Mouse (Mus musculus) intestine, embryonic 16.5 days (tissue): ENCODE measurements around the gene Igf2bp1. TPM values are rescaled to one million over a fixed set of nuclear protein-coding genes. Genes with fewer than 3 reads are reported as not detected.

Experiments used
- ATAC-seq: fragments of 200-750 bp; cut with Nextera tagmentation; 2 replicates; pipeline ENCODE4 v1.8.0; 2017; ENCODE audit warnings: moderate TSS enrichment, moderate library complexity
- H3K27ac ChIP-seq: fragments of 300-500 bp; sonication (generic); 2 replicates; pipeline ENCODE4 v1.5.1; 2014; ENCODE audit warnings: mild to moderate bottlenecking, low read length
- H3K27me3 ChIP-seq: fragments of 300-500 bp; sonication (generic); replicated peaks from 2 replicates; pipeline ENCODE4 v1.6.1; 2014; ENCODE audit warnings: low read length, control low read depth, mixed read lengths; ENCODE audit not compliant: control insufficient read depth, insufficient read depth
- H3K36me3 ChIP-seq: fragments of 300-500 bp; sonication (generic); 2 replicates; pipeline ENCODE4 v1.6.1; 2014; ENCODE audit warnings: low read length, control low read depth; ENCODE audit not compliant: control insufficient read depth, insufficient read depth
- H3K4me1 ChIP-seq: fragments of 300-500 bp; sonication (generic); 2 replicates; pipeline ENCODE4 v1.6.1; 2014; ENCODE audit warnings: low read length, control low read depth, mixed read lengths; ENCODE audit not compliant: control insufficient read depth, insufficient read depth
- H3K4me2 ChIP-seq: fragments of 300-500 bp; sonication (generic); 2 replicates; pipeline ENCODE4 v1.6.1; 2014; ENCODE audit warnings: low read depth, low read length, control low read depth
- H3K4me3 ChIP-seq: fragments of 300-500 bp; sonication (generic); 2 replicates; pipeline ENCODE4 v1.5.1; 2014; ENCODE audit warnings: mild to moderate bottlenecking, low read length
- H3K9ac ChIP-seq: fragments of 300-500 bp; sonication (generic); 2 replicates; pipeline ENCODE4 v1.6.1; 2014; ENCODE audit warnings: low read depth, low read length
- H3K9me3 ChIP-seq: fragments of 300-500 bp; sonication (generic); 2 replicates; pipeline ENCODE4 v1.6.1; 2016; ENCODE audit warnings: low read length, control low read depth; ENCODE audit not compliant: control insufficient read depth
- WGBS: fragments of 180-500 bp; shearing (Covaris S2); extraction: QIAGEN DNeasy Blood & Tissue Kit; methylation state at CpG from one replicate; pipeline ENCODE4 v1.1.7; 2014; 5-methylcytosine and 5-hydroxymethylcytosine counted together
- polyA plus RNA-seq: library from polyadenylated mRNA; unstranded; fragments of >200 nt; fragmentation: Nextera tagmentation; extraction: Ambion mirVana; gene quantifications from 2 replicates; pipeline ENCODE4 v1.2.1, GENCODE M21; 2015

Gene Igf2bp1
- polyA plus RNA-seq, 1 experiment from 2014 or later: 41.0 TPM

DNA sequence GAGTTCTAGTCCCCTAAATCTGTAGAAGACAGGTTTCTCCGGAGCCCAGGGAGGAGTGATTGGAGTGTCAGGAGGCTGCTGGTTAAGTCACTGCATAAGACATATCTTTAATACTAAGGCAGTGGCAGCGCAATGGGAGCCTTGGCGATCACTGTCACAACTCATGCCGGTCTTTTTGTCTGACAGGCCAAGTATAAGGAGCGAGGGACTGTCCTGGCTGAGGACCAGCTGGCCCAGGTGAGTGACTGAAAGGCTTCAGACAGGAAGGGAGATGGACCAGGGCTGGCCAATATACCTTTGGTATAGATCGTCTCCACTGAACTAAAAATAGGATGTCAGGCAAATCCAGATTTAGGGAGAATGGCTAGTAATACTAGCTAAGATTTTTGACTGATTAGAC lies 29.4 kb upstream of the Igf2bp1 start:
- no peak for ATAC-seq
- 9% methylated on average over 6 of the region's 6 CpGs for WGBS

GRCm38 (mm10) chr11:96034596-96035052 lies 28.9 kb upstream of the Igf2bp1 start, which contains the start of gene Snf8:
TSS of gene Snf8 (plus strand) at chr11:96034885.
- H3K4me3 ChIP-seq: peak within 1 kb of the TSS; percentile 78
- no peaks in the 10 kb centered on the region for H3K9me3 ChIP-seq
- no peaks in the 10 kb centered on the region for H3K27me3 ChIP-seq
- H3K36me3 ChIP-seq: peaks cover 5% of the 10 kb centered on the region; the same call in 1 of the 2 replicates
- H3K4me2 ChIP-seq: peak within 1 kb of the TSS; percentile 59
- WGBS: under 1% methylated on average over 29 of the region's 29 CpGs
- H3K27ac ChIP-seq: peak within 1 kb of the TSS; percentile 65
- H3K4me1 ChIP-seq: peaks cover 13% of the 10 kb centered on the region
- peak; percentile 65 for ATAC-seq
- H3K9ac ChIP-seq: peak within 1 kb of the TSS; percentile 77

More for the DNA sequence above, 29.4 kb upstream of the Igf2bp1 start:
- Histone ChIP-seq H3K4me2 (peak overlapping the region; percentile 59), H3K27me3 (no peaks in the 10 kb centered on the region), H3K4me3 (peak overlapping the region; percentile 78), H3K36me3 (peaks cover 5% of the 10 kb centered on the region; the same call in 1 of the 2 replicates), H3K9ac (peak overlapping the region; percentile 77), H3K9me3 (no peaks in the 10 kb centered on the region), H3K4me1 (peaks cover 13% of the 10 kb centered on the region), H3K27ac (no peak overlapping the region)

DNA sequence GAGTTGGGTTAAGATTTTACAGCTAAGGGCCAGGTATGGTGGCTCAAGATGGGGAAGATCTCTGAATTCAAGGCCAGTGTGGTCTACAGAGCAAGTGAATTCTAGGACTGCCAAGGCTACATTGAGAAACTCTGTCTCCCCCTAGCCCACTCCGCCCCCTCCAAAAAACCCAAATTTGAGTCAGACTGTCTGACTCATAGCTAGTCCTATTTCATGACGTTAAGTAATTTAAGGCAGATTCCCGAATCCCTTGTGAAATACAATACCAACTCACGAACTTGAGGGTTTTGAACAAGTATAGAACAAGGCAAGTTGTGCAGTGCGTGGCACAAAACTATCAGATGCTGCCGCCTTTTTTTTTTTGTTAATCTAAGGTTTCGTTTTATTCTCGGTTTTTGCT lies 28.4 kb upstream of the Igf2bp1 start:
- Histone ChIP-seq H3K4me2 (peak overlapping the region; percentile 59), H3K4me3 (peak overlapping the region; percentile 78), H3K27me3 (no peaks in the 10 kb centered on the region), H3K9me3 (no peaks in the 10 kb centered on the region), H3K9ac (peak overlapping the region; percentile 77), H3K4me1 (peaks cover 13% of the 10 kb centered on the region), H3K27ac (no peak overlapping the region; the same call in 1 of the 2 replicates), H3K36me3 (0 out of 2 replicates have a peak, but pooled peaks cover under 1% of the 10 kb centered on the region)
- WGBS: 52% methylated on average over 8 of the region's 8 CpGs
- no peak for ATAC-seq

- Histone ChIP-seq H3K4me1 (peaks cover 13% of the 10 kb centered on the region), H3K27ac (no peak overlapping the region), H3K4me2 (no peak overlapping the region), H3K4me3 (no peak overlapping the region), H3K27me3 (no peaks in the 10 kb centered on the region), H3K36me3 (no peaks in the 10 kb centered on the region), H3K9me3 (no peaks in the 10 kb centered on the region), H3K9ac (no peak overlapping the region)
- WGBS: 95% methylated on average over 3 of the region's 3 CpGs
- ATAC-seq: no peak
Measured at GRCm38 (mm10) chr11:96033264-96033663, 27.5 kb upstream of the Igf2bp1 start.

DNA sequence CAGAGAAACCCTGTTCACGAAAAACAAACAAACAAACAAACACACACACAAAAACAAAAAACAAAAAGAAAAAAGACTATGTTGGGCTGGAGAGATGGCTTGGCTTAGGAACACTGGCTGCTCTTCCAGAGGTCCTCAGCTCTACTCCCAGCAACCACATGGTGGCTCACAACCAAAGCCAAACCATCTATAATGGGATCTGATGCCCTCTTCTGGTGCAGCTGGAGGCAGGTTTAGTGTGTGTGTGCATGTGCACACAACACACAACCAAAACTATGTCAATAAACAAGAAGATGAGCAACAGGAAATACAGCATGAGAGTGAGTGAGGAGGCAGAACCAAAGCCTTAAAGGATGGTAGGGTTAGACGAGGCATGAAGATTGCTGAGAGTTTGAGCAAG lies 26.0 kb upstream of the Igf2bp1 start:
- Histone ChIP-seq H3K27ac (no peak overlapping the region), H3K4me1 (peaks cover 13% of the 10 kb centered on the region), H3K9me3 (no peaks in the 10 kb centered on the region), H3K36me3 (no peaks in the 10 kb centered on the region), H3K27me3 (no peaks in the 10 kb centered on the region), H3K9ac (no peak overlapping the region), H3K4me3 (no peak overlapping the region), H3K4me2 (no peak overlapping the region)
- WGBS: 75% methylated on average over 2 of the region's 2 CpGs
- no peak for ATAC-seq

DNA sequence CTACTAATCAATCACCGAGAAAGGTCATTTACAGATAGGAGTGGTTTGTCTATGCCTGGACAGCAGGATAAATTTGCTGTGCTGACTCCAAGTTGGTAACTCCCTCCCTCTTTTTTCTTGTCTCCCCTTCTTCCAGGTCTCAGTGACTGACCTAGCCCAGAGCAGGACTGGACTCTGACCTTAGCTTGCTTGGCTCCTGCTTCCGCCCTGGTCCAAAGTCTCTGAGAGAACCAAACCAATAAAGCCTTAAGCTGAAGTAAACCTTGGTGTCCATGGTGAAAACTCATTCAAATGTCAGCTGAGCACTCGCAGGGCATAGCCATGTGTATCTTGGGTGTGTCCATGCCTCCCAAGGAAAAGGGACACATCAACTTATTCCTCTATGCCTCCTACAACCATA lies 24.8 kb upstream of the Igf2bp1 start:
- H3K4me1 ChIP-seq: peaks cover 11% of the 10 kb centered on the region
- 0 out of 2 replicates have a peak overlapping the region, but pooled peaks have one; percentile 4 for H3K4me2 ChIP-seq
- WGBS: 64% methylated on average over 3 of the region's 3 CpGs
- no peak overlapping the region for H3K9ac ChIP-seq
- no peak overlapping the region for H3K4me3 ChIP-seq
- no peaks in the 10 kb centered on the region for H3K27me3 ChIP-seq
- peak overlapping the region; percentile 61 for H3K27ac ChIP-seq
- no peaks in the 10 kb centered on the region for H3K36me3 ChIP-seq
- ATAC-seq: peak; percentile 93
- no peaks in the 10 kb centered on the region for H3K9me3 ChIP-seq

DNA sequence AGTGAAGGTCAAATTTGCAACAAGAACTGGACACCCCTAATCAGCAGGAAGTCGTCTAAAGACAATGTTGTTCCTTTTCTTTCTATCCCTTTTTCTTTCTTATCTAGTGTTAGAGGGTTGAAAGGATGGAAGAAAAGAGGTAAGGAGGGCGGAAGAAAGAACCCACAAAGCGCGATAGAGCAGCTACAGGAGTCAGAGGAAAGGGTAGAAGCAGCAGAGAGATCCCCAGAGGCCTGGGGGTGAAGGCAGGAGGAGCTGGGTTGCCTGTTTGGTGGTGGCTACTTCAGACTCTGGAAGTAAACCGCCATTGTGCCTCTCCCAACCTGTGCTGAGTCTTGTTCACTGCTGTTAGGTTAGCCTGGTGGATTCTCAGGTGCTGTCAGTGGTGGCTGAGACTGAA lies 22.4 kb upstream of the Igf2bp1 start:
- Histone ChIP-seq H3K36me3 (no peaks in the 10 kb centered on the region), H3K9ac (no peak overlapping the region), H3K4me2 (no peak overlapping the region), H3K9me3 (no peaks in the 10 kb centered on the region), H3K27me3 (no peaks in the 10 kb centered on the region), H3K27ac (no peak overlapping the region), H3K4me1 (0 out of 2 replicates have a peak, but pooled peaks cover 3% of the 10 kb centered on the region), H3K4me3 (no peak overlapping the region)
- ATAC-seq: no peak
- 61% methylated on average over 5 of the region's 5 CpGs for WGBS

GRCm38 (mm10) chr11:96020622-96021021 lies 14.9 kb upstream of the Igf2bp1 start:
- H3K4me2 ChIP-seq: no peak overlapping the region
- no peak for ATAC-seq
- H3K9ac ChIP-seq: no peak overlapping the region
- no peaks in the 10 kb centered on the region for H3K36me3 ChIP-seq
- no peak overlapping the region for H3K4me3 ChIP-seq
- H3K27ac ChIP-seq: no peak overlapping the region; the same call in 1 of the 2 replicates
- no peaks in the 10 kb centered on the region for H3K27me3 ChIP-seq
- WGBS: 57% methylated on average over 4 of the region's 4 CpGs
- H3K9me3 ChIP-seq: no peaks in the 10 kb centered on the region
- no peaks in the 10 kb centered on the region for H3K4me1 ChIP-seq

DNA sequence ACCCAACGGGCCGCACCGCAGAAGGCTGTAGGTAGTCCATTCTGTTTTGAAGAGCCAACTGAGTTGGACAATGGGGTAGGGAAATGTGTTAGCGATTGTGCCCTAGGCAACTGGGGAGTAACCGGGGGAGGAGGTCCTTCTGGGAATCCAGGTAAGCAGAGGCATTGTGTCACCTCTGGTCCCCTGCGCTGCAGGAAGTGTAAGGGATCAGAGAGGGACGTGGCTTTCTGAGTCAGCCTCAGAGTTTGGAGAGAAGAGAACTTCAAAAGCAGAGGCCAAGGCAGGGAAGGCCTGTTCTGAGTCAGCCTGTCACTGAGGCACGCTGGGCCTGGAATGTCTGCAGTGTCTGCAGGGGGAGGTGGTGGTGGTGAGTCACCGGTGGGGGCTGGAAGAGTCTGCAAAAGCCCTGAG lies 12.2 kb upstream of the Igf2bp1 start:
- Histone ChIP-seq H3K9ac (no peak overlapping the region), H3K4me1 (no peaks in the 10 kb centered on the region), H3K27ac (peak overlapping the region; percentile 49; the same call in 1 of the 2 replicates), H3K4me2 (no peak overlapping the region), H3K27me3 (peaks cover 2% of the 10 kb centered on the region; the same call in 1 of the 2 replicates), H3K4me3 (no peak overlapping the region), H3K9me3 (no peaks in the 10 kb centered on the region), H3K36me3 (no peaks in the 10 kb centered on the region)
- ATAC-seq: peak; percentile 81
- 18% methylated on average over 9 of the region's 9 CpGs for WGBS

DNA sequence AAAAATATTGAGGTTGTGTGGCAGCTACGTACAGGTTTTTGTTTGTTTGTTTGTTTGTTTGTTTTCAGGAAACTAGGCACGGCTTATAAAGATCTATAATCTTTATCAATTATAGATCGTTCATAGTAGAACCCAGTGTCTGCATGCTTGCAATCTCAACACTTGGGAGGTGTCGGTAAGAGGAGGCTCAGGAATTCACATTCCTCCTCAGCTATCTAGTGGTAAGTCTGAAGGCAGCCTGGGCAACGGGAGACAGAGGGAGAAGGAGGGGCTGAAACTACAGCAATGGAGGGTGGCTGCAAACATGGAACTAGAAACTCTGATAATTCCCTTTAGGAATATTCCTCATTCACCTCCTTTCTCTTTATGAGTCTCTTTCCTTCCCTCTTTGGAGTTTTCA lies 9.7 kb upstream of the Igf2bp1 start:
- no peak for ATAC-seq
- no peak overlapping the region for H3K4me3 ChIP-seq
- 38% methylated on average over 5 of the region's 5 CpGs for WGBS

More for the DNA sequence above, 9.7 kb upstream of the Igf2bp1 start:
- H3K27ac ChIP-seq: no peak overlapping the region
- H3K36me3 ChIP-seq: no peaks in the 10 kb centered on the region
- H3K4me2 ChIP-seq: no peak overlapping the region
- no peaks in the 10 kb centered on the region for H3K9me3 ChIP-seq
- H3K27me3 ChIP-seq: peaks cover 6% of the 10 kb centered on the region; the same call in 1 of the 2 replicates
- H3K9ac ChIP-seq: no peak overlapping the region
- H3K4me1 ChIP-seq: no peaks in the 10 kb centered on the region
